Mouse (Mus musculus) limb, embryonic 15.5 days (tissue): Measurements from ENCODE around the gene Nr2c2. TPM values are rescaled to one million over a fixed set of nuclear protein-coding genes. Genes with fewer than 3 reads are reported as not detected.

ENCODE experiments used
- ATAC-seq: fragments of 200-750 bp; cut with Nextera tagmentation; 2 replicates; pipeline ENCODE4 v1.8.0; 2017; ENCODE audit warnings: low read depth, moderate TSS enrichment; ENCODE audit not compliant: insufficient number of reproducible peaks, low FRiP score, low TSS enrichment
- H3K27ac ChIP-seq: fragments of 300-500 bp; sonication (generic); 2 replicates; pipeline ENCODE4 v1.5.1; 2015; ENCODE audit warnings: moderate library complexity, mild to moderate bottlenecking, inconsistent platforms
- H3K27me3 ChIP-seq: fragments of 300-500 bp; sonication (generic); 2 replicates; pipeline ENCODE4 v1.6.1; 2015; ENCODE audit warnings: inconsistent platforms
- H3K36me3 ChIP-seq: fragments of 300-500 bp; sonication (generic); 2 replicates; pipeline ENCODE4 v1.6.1; 2015; ENCODE audit warnings: inconsistent platforms
- H3K4me1 ChIP-seq: fragments of 300-500 bp; sonication (generic); 2 replicates; pipeline ENCODE4 v1.6.1; 2015; ENCODE audit warnings: inconsistent platforms
- H3K4me2 ChIP-seq: fragments of 300-500 bp; sonication (generic); 2 replicates; pipeline ENCODE4 v1.6.1; 2015; ENCODE audit warnings: mild to moderate bottlenecking, inconsistent platforms
- H3K4me3 ChIP-seq: fragments of 300-500 bp; sonication (generic); 2 replicates; pipeline ENCODE4 v1.5.1; 2015; ENCODE audit warnings: mild to moderate bottlenecking, inconsistent platforms
- H3K9ac ChIP-seq: fragments of 300-500 bp; sonication (generic); 2 replicates; pipeline ENCODE4 v1.6.1; 2015; ENCODE audit warnings: inconsistent platforms
- H3K9me3 ChIP-seq: fragments of 300-500 bp; sonication (generic); 2 replicates; pipeline ENCODE4 v1.6.1; 2016; ENCODE audit warnings: inconsistent platforms
- WGBS: fragments of 180-500 bp; shearing (Covaris S2); methylation state at CpG from one replicate; pipeline ENCODE4 v1.1.7; 2015; 5-methylcytosine and 5-hydroxymethylcytosine counted together
- polyA plus RNA-seq: library from polyadenylated mRNA; unstranded; fragments of >200 nt; fragmentation: Nextera tagmentation; extraction: Ambion mirVana; gene quantifications from 2 replicates; pipeline ENCODE4 v1.2.1, GENCODE M21; 2015

The Nr2c2 gene
- polyA plus RNA-seq, 1 experiment from 2014 or later: 19.6 TPM

DNA sequence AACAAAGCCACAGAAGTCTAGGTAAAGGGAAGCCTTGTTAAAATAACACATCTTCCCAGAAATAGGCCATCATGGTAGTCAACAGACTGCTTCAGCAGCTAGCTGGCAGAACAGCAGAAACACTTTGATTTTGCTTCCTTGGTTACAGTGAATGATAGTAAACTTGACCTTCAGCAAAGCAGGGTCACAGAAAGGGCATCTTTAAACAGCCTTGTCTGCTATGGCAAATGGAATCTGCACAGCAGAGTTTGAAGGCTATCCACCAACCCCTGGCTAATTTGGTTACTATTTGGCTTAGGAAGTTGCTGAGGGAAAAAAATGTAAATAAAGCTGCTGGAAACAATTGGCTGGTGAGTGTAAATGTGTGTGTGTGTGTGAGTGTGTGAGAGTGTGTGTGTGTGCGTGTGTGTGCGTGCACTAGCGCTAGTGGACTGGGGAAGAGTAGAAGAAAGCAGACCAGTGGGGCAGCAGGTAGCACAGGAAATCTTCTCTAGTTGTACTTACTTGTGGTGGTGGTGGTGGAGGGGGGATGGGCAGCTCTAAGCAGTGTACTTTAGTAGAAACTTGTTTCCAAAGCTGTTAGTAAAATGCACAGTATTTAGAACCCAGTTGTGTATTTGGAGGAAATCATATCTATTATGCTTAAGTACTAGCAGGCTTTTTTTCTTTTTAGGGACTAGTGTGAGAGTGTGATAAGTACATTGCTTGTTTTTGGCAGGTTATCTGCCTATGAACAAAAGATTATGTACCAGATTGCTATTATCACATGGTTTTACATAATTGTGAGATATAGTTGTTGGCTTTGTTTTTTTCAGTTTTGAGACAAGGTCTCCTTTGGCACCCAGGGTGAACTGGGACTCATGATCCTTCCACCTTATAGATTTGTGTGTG lies 41.1 kb downstream of the Nr2c2 start:
- 89% methylated on average over 3 of the region's 3 CpGs for WGBS
- no peaks in the 10 kb centered on the region for H3K9me3 ChIP-seq
- no peak for ATAC-seq
- H3K27me3 ChIP-seq: no peaks in the 10 kb centered on the region
- no peak overlapping the region for H3K4me2 ChIP-seq
- H3K4me1 ChIP-seq: no peaks in the 10 kb centered on the region
- no peak overlapping the region for H3K4me3 ChIP-seq
- no peak overlapping the region for H3K9ac ChIP-seq
- H3K27ac ChIP-seq: no peak overlapping the region
- H3K36me3 ChIP-seq: peaks cover 5% of the 10 kb centered on the region; the same call in 1 of the 2 replicates

DNA sequence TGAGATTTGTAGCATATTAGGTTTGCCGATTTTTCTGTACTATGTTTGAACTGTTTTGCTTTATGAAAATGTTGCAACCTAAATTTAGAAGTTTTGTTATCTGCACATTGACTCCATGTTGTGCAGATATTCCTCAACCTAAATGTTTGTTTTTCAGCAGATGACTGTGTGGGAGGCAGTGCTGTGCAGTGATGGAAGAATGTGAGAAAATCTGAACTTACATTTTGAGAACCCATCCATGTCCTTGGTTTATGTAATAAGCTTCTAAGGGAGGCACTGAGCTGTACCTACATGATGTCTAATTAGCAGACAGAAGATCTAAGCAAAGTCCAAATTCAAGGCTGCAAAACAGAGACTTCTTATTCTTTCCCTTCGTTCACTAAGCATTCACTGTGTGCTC lies 42.4 kb downstream of the Nr2c2 start:
- Histone ChIP-seq H3K27ac (no peak overlapping the region), H3K4me3 (no peak overlapping the region), H3K9me3 (no peaks in the 10 kb centered on the region), H3K36me3 (peaks cover 5% of the 10 kb centered on the region; the same call in 1 of the 2 replicates), H3K27me3 (no peaks in the 10 kb centered on the region), H3K4me2 (no peak overlapping the region), H3K9ac (no peak overlapping the region), H3K4me1 (no peaks in the 10 kb centered on the region)
- no peak for ATAC-seq
- WGBS: 91% methylated on average over 2 of the region's 2 CpGs

DNA sequence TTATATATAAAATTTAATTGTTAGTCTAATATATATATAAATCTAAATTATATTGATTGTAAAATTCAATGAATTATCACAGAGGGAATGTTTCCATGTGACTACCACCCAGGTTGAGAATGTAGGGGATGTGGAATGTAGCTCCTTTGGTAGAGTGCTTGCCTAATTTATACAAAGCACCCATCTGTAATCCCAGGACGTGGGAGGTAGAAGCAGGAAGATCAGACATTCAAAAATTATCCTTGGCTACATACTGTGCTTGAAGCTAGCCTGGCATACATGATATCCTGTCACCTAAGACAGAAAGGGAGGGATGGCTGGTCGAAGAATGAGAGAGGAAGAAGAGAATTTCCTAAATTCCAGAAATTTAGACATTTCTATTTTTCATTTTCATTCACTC lies 45.2 kb downstream of the Nr2c2 start:
- no peak for ATAC-seq
- Histone ChIP-seq H3K9me3 (no peaks in the 10 kb centered on the region), H3K27ac (no peak overlapping the region), H3K36me3 (peaks cover 11% of the 10 kb centered on the region), H3K4me1 (no peaks in the 10 kb centered on the region), H3K4me2 (no peak overlapping the region), H3K9ac (no peak overlapping the region), H3K27me3 (no peaks in the 10 kb centered on the region), H3K4me3 (no peak overlapping the region)
- 70% methylated on average over 2 of the region's 2 CpGs for WGBS

DNA sequence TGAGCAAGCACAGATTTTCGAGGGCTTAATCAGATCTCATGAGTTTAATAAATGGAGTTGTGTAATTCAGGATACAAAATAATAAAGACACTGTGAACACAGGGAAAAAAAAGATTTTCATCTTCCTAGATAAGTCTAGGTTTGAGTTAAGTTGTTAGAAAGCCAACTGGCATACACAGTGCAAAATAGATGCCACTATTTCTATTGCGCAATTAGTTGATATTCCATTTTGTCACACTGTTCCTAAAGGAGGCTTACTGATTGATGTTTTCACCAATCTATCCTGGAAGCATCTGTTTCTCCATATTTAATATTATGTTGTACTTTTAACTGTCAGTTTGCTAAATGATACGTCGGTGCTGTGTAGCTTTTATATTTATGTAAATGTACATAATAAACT lies 54.7 kb downstream of the Nr2c2 start:
- Histone ChIP-seq H3K4me3 (no peak overlapping the region), H3K9me3 (no peaks in the 10 kb centered on the region), H3K4me2 (no peak overlapping the region), H3K36me3 (peaks cover 40% of the 10 kb centered on the region), H3K9ac (no peak overlapping the region), H3K27ac (no peak overlapping the region), H3K4me1 (no peaks in the 10 kb centered on the region), H3K27me3 (no peaks in the 10 kb centered on the region)
- ATAC-seq: no peak
- 93% methylated on average over 4 of the region's 4 CpGs for WGBS

DNA sequence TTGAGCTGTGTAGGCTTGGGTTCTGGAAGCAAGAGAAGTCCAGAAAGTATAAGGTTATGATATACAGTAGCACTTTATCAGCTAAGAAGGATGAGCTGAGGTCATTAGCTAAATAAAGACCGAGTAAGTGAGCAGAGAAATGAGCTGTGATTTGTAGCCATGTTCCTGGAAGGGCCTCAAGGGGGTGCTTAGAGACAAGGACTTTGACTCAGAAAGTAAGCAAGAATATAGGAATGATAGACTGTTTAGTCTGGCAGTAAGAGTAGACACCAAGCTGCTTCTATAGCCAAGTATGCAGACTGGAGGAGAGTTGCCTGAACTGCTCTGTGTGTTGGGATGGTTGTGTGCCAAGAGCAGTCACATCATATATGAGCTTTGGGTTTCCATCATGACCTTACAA lies 62.6 kb downstream of the Nr2c2 start:
- Histone ChIP-seq H3K4me1 (no peaks in the 10 kb centered on the region), H3K9me3 (no peaks in the 10 kb centered on the region), H3K27ac (no peak overlapping the region), H3K4me2 (no peak overlapping the region), H3K9ac (no peak overlapping the region), H3K4me3 (no peak overlapping the region), H3K27me3 (no peaks in the 10 kb centered on the region), H3K36me3 (peaks cover 84% of the 10 kb centered on the region)
- no peak for ATAC-seq
- 72% methylated on average over 1 of the region's 1 CpGs for WGBS

DNA sequence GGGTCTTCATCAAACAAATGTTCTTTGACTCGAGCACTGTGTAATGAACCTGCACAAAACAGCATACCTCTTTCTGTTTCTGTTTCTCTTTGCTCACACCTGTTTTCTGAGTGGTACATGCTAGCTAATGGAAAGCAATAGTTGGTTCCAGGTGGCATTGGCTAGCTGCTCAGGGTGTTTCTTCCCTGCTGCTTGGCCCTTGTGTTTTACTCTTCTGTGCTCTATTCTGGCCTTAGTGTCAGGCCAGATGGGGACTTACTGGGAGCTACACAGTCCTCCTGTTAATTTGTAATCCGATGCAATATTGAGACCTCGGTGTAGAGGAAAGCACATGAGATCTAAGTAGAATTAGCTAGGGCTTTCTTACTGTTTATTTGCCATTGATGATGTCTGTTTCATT lies 67.6 kb downstream of the Nr2c2 start:
- Histone ChIP-seq H3K27ac (no peak overlapping the region), H3K4me1 (no peaks in the 10 kb centered on the region), H3K9me3 (no peaks in the 10 kb centered on the region), H3K36me3 (peaks cover 97% of the 10 kb centered on the region), H3K27me3 (no peaks in the 10 kb centered on the region), H3K4me2 (no peak overlapping the region), H3K4me3 (no peak overlapping the region), H3K9ac (no peak overlapping the region)
- WGBS: 89% methylated on average over 3 of the region's 3 CpGs
- no peak for ATAC-seq

DNA sequence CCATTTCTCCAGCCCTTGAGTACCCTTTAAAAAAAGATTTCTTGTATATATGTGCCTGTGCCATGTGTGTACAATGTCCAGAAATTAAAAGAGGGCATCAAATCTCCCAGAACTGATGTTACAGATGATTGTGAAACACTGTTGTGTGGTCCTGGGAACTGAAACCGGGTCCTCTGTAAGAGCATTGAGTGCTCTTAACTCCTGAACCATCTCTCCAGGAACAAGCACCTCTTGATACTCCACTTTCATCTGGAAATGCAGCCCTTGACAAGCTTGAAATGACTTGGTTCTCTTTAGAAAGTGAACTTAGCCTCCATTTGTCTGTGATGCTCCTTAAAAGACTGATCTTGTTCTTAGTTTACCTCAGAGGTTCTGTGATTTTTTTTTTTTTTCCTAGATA lies 71.5 kb downstream of the Nr2c2 start:
- 85% methylated on average over 1 of the region's 1 CpGs for WGBS
- Histone ChIP-seq H3K27me3 (no peaks in the 10 kb centered on the region), H3K4me2 (no peak overlapping the region), H3K4me1 (no peaks in the 10 kb centered on the region), H3K9me3 (no peaks in the 10 kb centered on the region), H3K9ac (no peak overlapping the region), H3K36me3 (peaks cover 92% of the 10 kb centered on the region), H3K4me3 (no peak overlapping the region), H3K27ac (no peak overlapping the region)
- ATAC-seq: no peak

DNA sequence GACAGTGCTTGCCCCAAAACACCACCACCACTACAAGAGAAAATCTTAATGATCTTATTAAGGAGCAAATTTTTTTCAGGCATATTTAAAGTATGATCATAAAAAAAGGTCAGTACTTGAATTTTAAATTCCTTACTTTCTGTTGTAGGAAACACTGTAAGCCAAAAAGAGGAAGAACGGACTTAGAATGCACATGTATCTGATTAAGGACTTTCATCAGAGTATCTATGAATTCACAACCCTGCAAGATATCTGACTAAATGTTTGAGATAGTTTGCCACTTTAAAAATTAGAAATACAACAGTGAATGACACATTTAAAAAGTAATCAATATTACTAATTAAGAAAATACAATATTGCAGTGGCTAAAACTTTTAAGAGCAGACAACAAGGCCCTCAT lies 85.3 kb downstream of the Nr2c2 start:
- Histone ChIP-seq H3K9me3 (no peaks in the 10 kb centered on the region), H3K4me2 (no peak overlapping the region), H3K27me3 (no peaks in the 10 kb centered on the region), H3K4me3 (no peak overlapping the region), H3K4me1 (peaks cover 4% of the 10 kb centered on the region; the same call in 1 of the 2 replicates), H3K9ac (no peak overlapping the region), H3K36me3 (peaks cover 70% of the 10 kb centered on the region), H3K27ac (no peak overlapping the region)
- ATAC-seq: no peak
- 73% methylated on average over 1 of the region's 1 CpGs for WGBS

DNA sequence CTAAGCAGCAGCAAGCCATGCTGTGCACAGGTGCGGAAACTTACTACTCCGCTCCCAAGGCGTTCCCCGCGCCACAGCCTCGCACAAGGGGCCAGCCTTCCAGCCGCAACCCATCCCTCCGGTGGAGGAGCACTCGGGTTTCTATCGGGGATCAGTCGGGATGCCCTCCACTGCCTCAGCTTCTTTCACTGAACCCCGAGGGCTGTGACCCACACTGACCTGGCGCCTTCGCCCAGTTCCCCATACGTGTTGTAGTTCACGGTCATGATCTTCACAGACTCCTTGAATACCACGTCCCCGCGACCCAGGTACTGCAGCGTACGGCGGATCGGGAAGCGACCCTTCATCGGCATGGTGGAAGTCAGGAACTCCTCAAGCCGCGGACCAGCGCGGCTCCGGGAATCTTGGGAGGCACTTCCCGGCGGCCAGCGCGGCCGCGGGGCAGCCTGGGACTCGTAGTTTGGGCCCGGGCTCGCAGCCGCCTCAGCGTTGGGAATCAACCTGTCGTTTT lies 92.5 kb downstream of the Nr2c2 start, which contains the start of gene Mrps25:
Gene Mrps25, minus strand, starts transcription at position 413 of the 511 bp plus-strand sequence.
- H3K4me2 ChIP-seq: peak within 1 kb of the TSS; percentile 67
- H3K9me3 ChIP-seq: no peaks in the 10 kb centered on the region
- peak within 1 kb of the TSS; percentile 76 for H3K27ac ChIP-seq
- peak within 1 kb of the TSS; percentile 83 for H3K4me3 ChIP-seq
- no peaks in the 10 kb centered on the region for H3K27me3 ChIP-seq
- WGBS: under 1% methylated on average over 42 of the region's 42 CpGs
- H3K9ac ChIP-seq: peak within 1 kb of the TSS; percentile 79
- peak; percentile 79; the same call in 1 of the 2 replicates for ATAC-seq
- peaks cover 14% of the 10 kb centered on the region for H3K4me1 ChIP-seq
- peaks cover 42% of the 10 kb centered on the region for H3K36me3 ChIP-seq

DNA sequence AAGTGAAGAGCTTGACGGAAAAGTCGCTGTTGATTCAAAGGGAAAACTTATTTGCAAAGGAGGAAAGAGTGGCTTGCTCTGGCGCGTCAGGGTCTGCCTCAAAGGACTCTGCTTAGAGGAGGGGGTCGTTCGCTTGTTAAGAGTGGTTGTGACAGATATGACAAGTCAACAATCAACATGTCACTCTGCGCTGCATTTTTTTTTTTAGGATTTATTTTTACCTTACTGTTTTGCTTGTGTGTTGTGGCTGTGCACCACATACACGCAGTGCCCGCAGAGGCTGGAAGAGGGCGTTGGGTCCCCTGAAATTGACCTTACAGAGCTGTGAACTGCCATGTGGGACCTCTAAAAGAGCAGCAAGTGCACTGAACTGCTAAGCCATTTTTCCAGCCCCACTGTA lies 93.0 kb downstream of the Nr2c2 start:
- H3K9me3 ChIP-seq: no peaks in the 10 kb centered on the region
- ATAC-seq: no peak
- peak overlapping the region; percentile 67 for H3K4me2 ChIP-seq
- H3K9ac ChIP-seq: peak overlapping the region; percentile 79; the same call in 1 of the 2 replicates
- WGBS: 8% methylated on average over 10 of the region's 10 CpGs
- peaks cover 14% of the 10 kb centered on the region for H3K4me1 ChIP-seq
- H3K4me3 ChIP-seq: peak overlapping the region; percentile 83
- H3K27me3 ChIP-seq: no peaks in the 10 kb centered on the region
- no peak overlapping the region for H3K27ac ChIP-seq
- peaks cover 42% of the 10 kb centered on the region for H3K36me3 ChIP-seq

DNA sequence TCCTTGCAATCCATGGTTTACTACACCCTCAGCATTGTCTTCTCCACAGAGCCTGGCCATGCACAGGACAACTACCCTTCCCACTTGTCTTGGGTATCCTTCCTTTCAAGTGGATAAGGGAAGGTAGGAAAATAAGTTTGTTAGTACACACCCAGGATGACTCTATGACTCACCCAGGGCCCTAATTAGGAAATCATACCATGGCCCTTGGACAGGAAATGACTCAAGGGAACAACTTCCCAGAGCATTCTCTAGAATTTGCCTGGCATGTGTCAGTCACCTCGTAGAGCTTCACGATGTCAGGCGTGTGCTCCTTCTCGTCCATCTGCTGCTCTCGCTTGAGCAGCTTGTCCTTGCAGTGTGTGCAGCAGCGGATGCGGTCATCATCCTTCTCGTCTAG lies 108.2 kb downstream of the Nr2c2 start:
- 86% methylated on average over 8 of the region's 8 CpGs for WGBS
- peaks cover 77% of the 10 kb centered on the region for H3K36me3 ChIP-seq

DNA sequence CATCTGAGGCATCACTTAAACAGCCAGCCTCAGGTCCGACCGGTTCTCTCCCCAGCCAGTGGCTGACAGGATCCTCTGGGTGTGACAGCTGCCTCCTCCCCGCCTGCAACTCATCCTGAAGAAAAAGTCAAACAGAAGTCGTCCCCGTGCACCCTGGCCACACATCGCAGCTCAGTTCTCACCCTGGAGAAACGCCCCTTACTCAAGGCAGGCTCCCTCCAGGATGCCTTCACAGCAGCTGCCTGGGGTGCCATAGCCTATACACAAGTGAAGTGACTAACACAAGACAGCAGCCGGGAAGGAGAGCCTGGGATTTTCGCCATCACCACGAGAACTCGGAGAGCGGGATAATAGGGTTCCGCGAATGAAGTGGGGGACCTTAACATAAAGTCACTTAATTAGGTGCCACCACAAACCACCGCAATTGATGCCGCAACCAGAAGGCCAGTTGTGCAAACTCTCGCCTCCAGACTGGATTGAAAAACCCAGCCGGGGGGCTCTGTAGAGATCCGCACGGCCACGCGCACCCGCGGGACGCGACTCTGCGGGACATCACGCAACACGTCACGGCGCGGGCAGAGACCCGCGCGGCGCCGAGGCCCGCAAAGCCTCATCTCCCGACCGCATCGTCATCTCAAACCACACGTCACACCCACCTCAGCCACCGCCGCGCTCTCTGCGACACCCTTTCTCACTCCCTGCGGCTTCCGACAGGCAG lies 123.0 kb downstream of the Nr2c2 start:
- Histone ChIP-seq H3K9me3 (no peaks in the 10 kb centered on the region), H3K4me2 (peak overlapping the region; percentile 86), H3K4me3 (peak overlapping the region; percentile 99), H3K27me3 (no peaks in the 10 kb centered on the region), H3K9ac (peak overlapping the region; percentile 93), H3K27ac (peak overlapping the region; percentile 89), H3K4me1 (peaks cover 11% of the 10 kb centered on the region), H3K36me3 (peaks cover 20% of the 10 kb centered on the region)
- WGBS: under 1% methylated on average over 48 of the region's 48 CpGs
- peak; percentile 35; the same call in 1 of the 2 replicates for ATAC-seq

More for the DNA sequence above, 108.2 kb downstream of the Nr2c2 start:
- Histone ChIP-seq H3K9ac (no peak overlapping the region), H3K27ac (no peak overlapping the region), H3K4me3 (no peak overlapping the region), H3K9me3 (no peaks in the 10 kb centered on the region), H3K27me3 (no peaks in the 10 kb centered on the region), H3K4me2 (no peak overlapping the region), H3K4me1 (no peaks in the 10 kb centered on the region)
- ATAC-seq: no peak
